Mouse (Mus musculus) myocyte (in vitro differentiated cells): ENCODE results near the gene Ntn4. TPM values are rescaled to one million over a fixed set of nuclear protein-coding genes. Genes with fewer than 3 reads are reported as not detected.

Experiments used
- H3K27me3 ChIP-seq: one replicate; pipeline ENCODE4 v1.6.1; 2011; ENCODE audit not compliant: control insufficient read depth, insufficient read depth, insufficient read length
- H3K36me3 ChIP-seq: one replicate; pipeline ENCODE4 v1.6.1; 2011; ENCODE audit not compliant: control insufficient read depth, insufficient read depth
- H3K4me2 ChIP-seq: one replicate; pipeline ENCODE4 v1.6.1; 2011; ENCODE audit warnings: low read depth, control low read depth
- H3K4me3 ChIP-seq: one replicate; pipeline ENCODE4 v1.5.1; 2011; ENCODE audit warnings: mild to moderate bottlenecking, control low read depth, moderate library complexity
- H3K79me2 ChIP-seq: one replicate; pipeline ENCODE4 v1.6.1; 2011; ENCODE audit not compliant: control insufficient read depth, insufficient read depth
- H3ac ChIP-seq: one replicate; pipeline ENCODE4 v1.6.1; 2011; ENCODE audit not compliant: control insufficient read depth, insufficient read length
- CEBPB ChIP-seq: IDR thresholded peaks from 2 replicates; pipeline ENCODE4 v1.6.1; 2011; ENCODE audit warnings: mild to moderate bottlenecking, moderate library complexity; ENCODE audit not compliant: poor library complexity, insufficient read depth, severe bottlenecking
- E2F4 ChIP-seq: IDR thresholded peaks from one replicate; pipeline ENCODE4 v1.6.1; 2011; ENCODE audit warnings: mild to moderate bottlenecking, control low read depth, moderate library complexity; ENCODE audit not compliant: insufficient read depth
- MAX ChIP-seq: IDR thresholded peaks from one replicate; pipeline ENCODE4 v1.6.1; 2011; ENCODE audit warnings: low read depth, mild to moderate bottlenecking, control low read depth
- MYOD1 ChIP-seq, 3 experiments: IDR thresholded peaks; one replicate each; pipeline ENCODE4 v1.6.1; 2011; ENCODE audit warnings: control low read depth in 2 of 3, low read depth in 2 of 3, mild to moderate bottlenecking in 2 of 3, moderate library complexity in 1 of 3; ENCODE audit not compliant: insufficient read length in 2 of 3, control insufficient read depth in 1 of 3
- MYOG ChIP-seq, 3 experiments: IDR thresholded peaks; one replicate each; pipeline ENCODE4 v1.6.1; 2011; ENCODE audit warnings: control low read depth in 2 of 3, low read depth in 2 of 3, mild to moderate bottlenecking in 2 of 3; ENCODE audit not compliant: insufficient read length in 2 of 3, control insufficient read depth in 1 of 3, insufficient read depth in 1 of 3
- POLR2A ChIP-seq: IDR thresholded peaks from one replicate; pipeline ENCODE4 v1.6.1; 2011; ENCODE audit warnings: low read depth, mild to moderate bottlenecking, control low read depth, moderate library complexity; ENCODE audit not compliant: insufficient read length
- POLR2AphosphoS2 ChIP-seq: IDR thresholded peaks from one replicate; pipeline ENCODE4 v1.6.1; 2011; ENCODE audit warnings: low read depth, control low read depth; ENCODE audit not compliant: insufficient read length
- REST ChIP-seq: IDR thresholded peaks from one replicate; pipeline ENCODE4 v1.6.1; 2011; ENCODE audit warnings: mild to moderate bottlenecking, control low read depth, moderate library complexity; ENCODE audit not compliant: insufficient read depth, insufficient read length
- SRF ChIP-seq: IDR thresholded peaks from one replicate; pipeline ENCODE4 v1.6.1; 2011; ENCODE audit warnings: low read depth; ENCODE audit not compliant: control insufficient read depth, insufficient read length
- TCF12 ChIP-seq: IDR thresholded peaks from one replicate; pipeline ENCODE4 v1.6.1; 2011; ENCODE audit warnings: mild to moderate bottlenecking, control low read depth; ENCODE audit not compliant: poor library complexity, insufficient read depth, severe bottlenecking
- TCF3 ChIP-seq: IDR thresholded peaks from one replicate; pipeline ENCODE4 v1.6.1; 2011; ENCODE audit warnings: low read depth, control low read depth; ENCODE audit not compliant: insufficient read length
- USF1 ChIP-seq: IDR thresholded peaks from one replicate; pipeline ENCODE4 v1.6.1; 2011; ENCODE audit warnings: low read depth, mild to moderate bottlenecking, control low read depth, moderate library complexity
- polyA plus RNA-seq: library from polyadenylated mRNA; unstranded; fragments of >200 nt; fragmentation: generic; extraction: Trizol; gene quantifications from one replicate; pipeline ENCODE4 v1.2.1, GENCODE M21; 2012; ENCODE audit warnings: missing spikeins

Gene Ntn4
- 3.0 TPM for polyA plus RNA-seq

DNA sequence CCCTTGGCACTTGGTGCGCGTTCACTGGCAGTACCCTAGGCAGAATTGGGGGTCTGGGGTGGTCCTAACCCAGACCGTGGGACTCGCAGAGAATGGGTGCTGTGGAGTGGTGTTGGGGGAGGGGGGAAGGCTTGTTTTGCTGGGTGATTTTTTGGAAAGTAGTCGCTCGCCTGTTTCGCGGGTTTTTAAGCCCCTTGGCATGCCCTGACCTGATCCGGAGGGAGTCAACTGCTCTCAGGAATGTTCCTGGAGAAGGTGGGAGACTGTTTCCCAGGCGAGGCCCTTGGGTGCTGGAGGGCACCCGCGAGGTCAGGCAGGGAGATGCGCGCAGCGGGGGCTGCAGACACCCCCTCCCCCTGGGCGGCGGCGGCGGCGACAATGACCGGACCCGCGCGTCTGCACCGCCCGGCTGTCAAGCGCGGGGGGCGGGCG is at the start of gene Ntn4:
Gene Ntn4, plus strand, starts transcription at position 161 of the 432 bp plus-strand sequence.
- H3K27me3 ChIP-seq, result no peaks in the 10 kb centered on the region
- no peaks in the 10 kb centered on the region for H3K79me2 ChIP-seq
- H3ac ChIP-seq, result peak within 1 kb of the TSS; percentile 79
- peak within 1 kb of the TSS; percentile 30 for H3K4me3 ChIP-seq
- H3K4me2 ChIP-seq, result peak within 1 kb of the TSS; percentile 81
- TF ChIP-seq POLR2AphosphoS2 (no peak), USF1 (no peak), CEBPB (no peak)
- no peaks in the 10 kb centered on the region for H3K36me3 ChIP-seq

DNA sequence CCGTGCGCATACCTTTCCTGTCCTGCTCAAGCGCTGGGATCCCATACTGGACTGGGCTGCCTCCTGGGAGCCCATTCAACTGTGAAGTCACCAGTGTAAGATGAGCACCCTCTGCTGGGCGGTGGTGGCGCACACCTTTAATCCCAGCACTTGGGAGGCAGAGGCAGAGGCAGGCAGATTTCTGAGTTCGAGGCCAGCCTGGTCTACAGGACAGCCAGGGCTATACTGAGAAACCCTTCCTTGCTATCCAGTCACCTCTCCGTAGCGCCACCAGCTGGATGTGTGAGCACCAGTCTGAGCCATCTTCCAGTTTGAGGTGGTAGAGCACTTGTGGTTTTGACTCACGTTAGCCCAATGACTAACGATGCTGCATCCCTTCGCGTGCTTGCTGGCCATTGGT is 48.0 kb upstream of the Ntn4 start:
- Histone ChIP-seq H3K27me3 (no peaks in the 10 kb centered on the region), H3ac (no peak overlapping the region), H3K4me2 (no peak overlapping the region), H3K36me3 (peaks cover 2% of the 10 kb centered on the region), H3K4me3 (no peak overlapping the region), H3K79me2 (peaks cover 20% of the 10 kb centered on the region)
- TF ChIP-seq MAX (no peak), SRF (no peak), POLR2AphosphoS2 (no peak), POLR2A (no peak), TCF12 (no peak), REST (no peak), CEBPB (no peak), USF1 (no peak), TCF3 (no peak), E2F4 (no peak), MYOG (IDR thresholded peaks at IDR 0.05; ENCODE audit: control insufficient read depth in 1 of 3, insufficient read depth in 1 of 3, insufficient read length in 2 of 3, low read depth in 2 of 3) (no peak), MYOD1 (IDR thresholded peaks at IDR 0.05; ENCODE audit: control insufficient read depth in 1 of 3, insufficient read length in 2 of 3, low read depth in 2 of 3) (no peak)

DNA sequence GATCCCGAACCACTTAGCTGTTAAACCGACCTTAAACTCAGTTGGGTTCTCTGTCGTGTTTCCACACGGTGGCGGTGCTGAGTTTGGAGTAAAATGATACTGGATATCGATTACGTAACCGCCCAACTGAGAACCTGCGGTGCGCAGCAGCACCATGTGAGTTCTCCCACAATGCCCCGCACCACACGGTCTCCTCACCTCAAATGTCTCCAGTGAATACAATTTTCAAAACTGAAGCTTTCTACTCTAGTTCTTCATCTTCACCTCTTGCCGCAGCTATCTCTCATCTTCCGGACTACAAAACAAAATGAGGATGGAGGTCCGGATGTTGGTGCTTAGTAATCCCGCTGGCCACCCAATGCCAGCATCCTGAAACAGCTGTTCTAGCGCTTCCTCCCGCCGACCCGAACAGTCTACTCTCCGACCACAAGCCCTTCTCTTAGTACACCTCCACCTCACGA is 46.4 kb upstream of the Ntn4 start:
- H3ac ChIP-seq, result no peak overlapping the region
- H3K4me3 ChIP-seq, result no peak overlapping the region
- no peaks in the 10 kb centered on the region for H3K36me3 ChIP-seq
- H3K4me2 ChIP-seq, result peak overlapping the region; percentile 83
- no peaks in the 10 kb centered on the region for H3K27me3 ChIP-seq
- no peak for TF ChIP-seq TCF12
- H3K79me2 ChIP-seq, result peaks cover 4% of the 10 kb centered on the region

DNA sequence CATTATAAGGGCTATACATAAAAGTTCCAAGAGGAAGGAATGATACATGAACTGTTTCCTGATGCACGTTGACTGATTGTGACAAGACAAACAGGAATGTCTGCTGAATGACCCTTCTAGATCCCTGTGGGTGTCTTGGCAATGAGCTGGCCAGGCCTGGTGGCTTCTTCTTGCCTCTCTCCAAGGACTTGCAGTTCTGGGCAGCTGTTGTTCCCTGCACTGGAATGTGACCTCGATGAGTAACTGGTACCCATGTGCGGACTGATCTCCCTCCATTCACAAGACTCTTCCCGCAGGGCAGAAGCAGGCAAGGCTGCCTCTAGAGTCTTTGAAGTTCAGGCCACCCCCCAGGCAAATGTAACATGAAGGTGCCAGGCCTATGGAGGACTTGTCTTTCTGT is 44.6 kb upstream of the Ntn4 start:
- TF ChIP-seq USF1, result no peak
- peak in 2 of 3 experiments; percentile 37 to 60 for TF ChIP-seq MYOD1 (IDR thresholded peaks at IDR 0.05; ENCODE audit: control insufficient read depth in 1 of 3, insufficient read length in 2 of 3, low read depth in 2 of 3)
- TF ChIP-seq CEBPB, result no peak
- no peak for TF ChIP-seq TCF12
- no peak for TF ChIP-seq POLR2AphosphoS2
- TF ChIP-seq POLR2A, result no peak
- no peak for TF ChIP-seq MAX
- peak in 2 of 3 experiments; percentile 26 to 76 for TF ChIP-seq MYOG (IDR thresholded peaks at IDR 0.05; ENCODE audit: control insufficient read depth in 1 of 3, insufficient read depth in 1 of 3, insufficient read length in 2 of 3, low read depth in 2 of 3)
- no peaks in the 10 kb centered on the region for H3K36me3 ChIP-seq
- no peak overlapping the region for H3K4me2 ChIP-seq

DNA sequence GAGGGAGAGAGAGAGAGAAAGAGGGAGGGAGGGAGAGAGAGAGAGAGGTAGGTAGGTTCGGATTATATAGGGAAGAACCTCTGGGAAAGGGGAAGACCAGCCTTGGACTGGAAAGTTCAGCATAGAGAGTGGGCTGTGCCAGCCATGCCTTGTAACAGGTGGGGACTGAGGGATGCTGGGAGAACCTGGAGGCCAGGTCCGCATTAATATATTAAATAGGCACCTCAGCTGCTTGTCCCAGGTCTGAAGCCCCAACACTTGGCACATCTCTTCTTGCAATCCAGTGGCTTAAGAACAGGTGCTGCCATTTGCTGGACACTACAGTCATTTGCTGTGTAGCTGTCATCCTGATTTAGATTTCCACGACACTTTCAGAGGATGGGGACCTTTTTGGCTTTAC is 43.8 kb upstream of the Ntn4 start:
- no peak for TF ChIP-seq SRF
- peak in 1 of 3 experiments; percentile 8 for TF ChIP-seq MYOD1 (IDR thresholded peaks at IDR 0.05; ENCODE audit: control insufficient read depth in 1 of 3, insufficient read length in 2 of 3, low read depth in 2 of 3)
- TF ChIP-seq MYOG (IDR thresholded peaks at IDR 0.05; ENCODE audit: control insufficient read depth in 1 of 3, insufficient read depth in 1 of 3, insufficient read length in 2 of 3, low read depth in 2 of 3), result peak in 1 of 3 experiments; percentile 5
- Histone ChIP-seq H3ac (no peak overlapping the region), H3K4me3 (no peak overlapping the region), H3K27me3 (no peaks in the 10 kb centered on the region), H3K4me2 (no peak overlapping the region), H3K36me3 (no peaks in the 10 kb centered on the region), H3K79me2 (no peaks in the 10 kb centered on the region)

More for the DNA sequence above, 44.6 kb upstream of the Ntn4 start:
- H3K79me2 ChIP-seq, result no peaks in the 10 kb centered on the region
- H3ac ChIP-seq, result no peak overlapping the region
- no peak overlapping the region for H3K4me3 ChIP-seq
- no peaks in the 10 kb centered on the region for H3K27me3 ChIP-seq

DNA sequence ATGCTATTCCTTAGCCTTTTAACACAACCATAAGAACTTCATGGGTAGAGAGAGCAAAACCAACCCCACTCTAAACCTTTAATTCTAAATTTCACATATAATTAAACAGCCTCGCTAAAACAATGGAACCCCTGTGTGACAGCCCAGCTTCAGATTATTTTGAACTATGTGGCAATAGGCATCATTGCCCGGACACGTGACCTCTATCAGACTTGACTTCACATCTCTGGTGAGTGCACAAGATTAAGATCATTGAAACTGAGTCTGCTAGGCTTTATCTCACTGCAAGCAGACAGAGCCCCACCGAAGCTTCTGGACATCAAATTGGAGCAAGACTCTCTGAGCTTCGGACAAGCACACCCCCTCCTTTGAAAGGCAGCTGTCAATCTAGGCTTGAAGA is 38.2 kb upstream of the Ntn4 start:
- no peak overlapping the region for H3K4me2 ChIP-seq
- no peaks in the 10 kb centered on the region for H3K79me2 ChIP-seq
- no peak overlapping the region for H3ac ChIP-seq
- no peaks in the 10 kb centered on the region for H3K27me3 ChIP-seq
- H3K36me3 ChIP-seq, result no peaks in the 10 kb centered on the region
- TF ChIP-seq MAX (no peak), POLR2AphosphoS2 (no peak), MYOG (IDR thresholded peaks at IDR 0.05; ENCODE audit: control insufficient read depth in 1 of 3, insufficient read depth in 1 of 3, insufficient read length in 2 of 3, low read depth in 2 of 3) (no peak), SRF (no peak), E2F4 (no peak), CEBPB (no peak), TCF3 (no peak), REST (no peak), TCF12 (no peak), POLR2A (no peak), USF1 (no peak), MYOD1 (IDR thresholded peaks at IDR 0.05; ENCODE audit: control insufficient read depth in 1 of 3, insufficient read length in 2 of 3, low read depth in 2 of 3) (no peak)
- no peak overlapping the region for H3K4me3 ChIP-seq
